Mouse (Mus musculus): ENCODE measurements around the gene Prkcq. TPM values are rescaled to one million over a fixed set of nuclear protein-coding genes. Genes with fewer than 3 reads are reported as not detected.

The Prkcq gene
- polyA plus RNA-seq (2015; fragmentation: Nextera tagmentation; extraction: Ambion mirVana) = 2.7 and 2.9 TPM in 2 replicates

DNA sequence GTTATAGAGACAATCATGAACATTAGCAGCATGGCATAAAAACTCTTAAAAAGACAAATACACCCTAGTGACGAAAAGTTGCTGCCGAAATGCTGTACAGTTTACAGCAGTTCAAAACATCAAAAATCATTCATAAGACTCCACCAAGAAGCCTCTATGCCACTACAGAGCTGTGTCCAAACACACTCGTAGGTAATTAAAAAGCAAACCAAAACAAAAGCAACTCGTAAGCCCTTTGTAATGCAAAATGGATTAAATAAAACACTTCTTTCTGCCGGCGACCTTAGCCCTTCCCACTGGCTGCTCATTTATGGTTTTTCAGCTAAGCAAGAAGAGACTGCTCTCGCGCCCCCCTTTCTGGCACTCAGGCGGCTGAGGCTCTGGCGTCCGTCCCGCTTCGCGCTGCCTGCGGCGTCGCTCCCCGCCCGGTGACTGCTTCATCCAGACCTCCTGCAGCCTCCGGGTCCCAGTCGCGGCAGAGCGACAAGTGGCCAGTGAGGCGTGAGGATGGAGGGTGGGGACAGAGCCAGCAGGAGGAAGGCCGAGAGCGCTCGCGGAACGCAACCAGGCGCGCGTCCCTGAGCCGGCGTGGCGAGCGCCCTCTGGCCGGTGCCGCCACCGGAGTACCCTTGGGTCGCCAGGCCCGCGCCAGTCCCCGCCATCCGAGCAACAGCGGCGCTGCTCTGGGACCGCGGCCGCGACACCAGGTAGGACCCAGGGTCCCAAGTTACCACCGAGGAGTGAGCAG is at the start of gene Prkcq:
TSS of gene Prkcq (plus strand) at position 355 of the 748 bp plus-strand sequence.
- ATAC-seq = peak; percentile 90
- peak within 1 kb of the TSS; percentile 55 for H3K9ac ChIP-seq (replicated peaks)
- peaks cover 18% of the 10 kb centered on the region for H3K4me1 ChIP-seq (replicated peaks)
- H3K9me3 ChIP-seq = no peaks in the 10 kb centered on the region
- H3K4me2 ChIP-seq (replicated peaks) = peak within 1 kb of the TSS; percentile 82
- no peaks in the 10 kb centered on the region for H3K36me3 ChIP-seq
- H3K27me3 ChIP-seq = peaks cover 35% of the 10 kb centered on the region
- 2% methylated on average over 51 of the region's 51 CpGs for WGBS
- peak within 1 kb of the TSS; percentile 48 for H3K4me3 ChIP-seq (replicated peaks)
- no peak within 1 kb of the TSS for H3K27ac ChIP-seq

DNA sequence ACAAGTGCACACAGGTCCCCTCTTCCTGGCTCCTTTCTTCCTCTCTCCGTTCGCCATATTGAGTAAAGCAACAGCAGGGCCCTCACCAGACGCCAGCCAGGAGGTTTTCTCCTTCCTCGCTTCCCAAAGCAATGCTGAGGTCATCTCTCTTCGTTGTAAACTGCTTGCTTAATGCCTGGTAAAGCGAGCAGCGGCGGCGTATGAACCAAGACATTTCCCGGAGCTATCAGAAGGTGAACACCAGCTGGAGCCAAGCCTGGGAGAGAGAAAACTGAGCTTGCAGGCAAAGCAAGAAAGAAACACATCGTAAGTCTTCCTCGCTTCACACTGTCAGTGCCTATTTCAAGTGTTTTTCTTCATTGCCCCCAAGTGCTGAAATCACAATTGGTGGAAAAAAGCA is 41.0 kb upstream of the Prkcq start:
- whole genome bisulfite sequencing = 91% methylated on average over 12 of the region's 12 CpGs
- Histone ChIP-seq H3K36me3 (no peaks in the 10 kb centered on the region), H3K9me3 (no peaks in the 10 kb centered on the region), H3K4me3 (replicated peaks) (no peak overlapping the region), H3K27me3 (no peaks in the 10 kb centered on the region), H3K4me2 (replicated peaks) (no peak overlapping the region), H3K4me1 (replicated peaks) (no peaks in the 10 kb centered on the region), H3K27ac (no peak overlapping the region), H3K9ac (replicated peaks) (no peak overlapping the region)
- ATAC-seq = no peak

DNA sequence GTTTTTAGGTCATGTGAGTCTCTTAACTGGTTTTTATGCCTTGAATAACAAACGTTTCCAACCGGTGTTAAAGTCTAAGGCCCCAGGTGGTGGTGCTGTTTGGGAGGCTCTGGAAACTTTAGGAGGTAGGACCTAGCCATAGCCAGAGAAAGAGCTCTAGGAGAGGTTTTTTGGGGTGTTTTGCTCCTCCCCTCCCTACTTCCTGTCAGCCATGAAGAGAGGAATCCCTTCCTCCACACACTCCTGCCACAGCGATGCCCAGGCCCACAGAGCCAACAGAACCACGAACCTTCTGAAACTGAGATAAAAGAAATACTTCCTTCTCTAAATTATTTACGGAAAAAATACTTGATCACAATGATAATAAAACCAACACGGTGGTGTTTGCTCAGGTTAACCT is 36.2 kb upstream of the Prkcq start:
- Histone ChIP-seq H3K36me3 (no peaks in the 10 kb centered on the region), H3K27ac (no peak overlapping the region), H3K4me3 (replicated peaks) (no peak overlapping the region), H3K4me2 (replicated peaks) (no peak overlapping the region), H3K9ac (replicated peaks) (no peak overlapping the region), H3K4me1 (replicated peaks) (no peaks in the 10 kb centered on the region), H3K9me3 (no peaks in the 10 kb centered on the region), H3K27me3 (no peaks in the 10 kb centered on the region)
- WGBS = 80% methylated on average over 6 of the region's 6 CpGs
- no peak for ATAC-seq

DNA sequence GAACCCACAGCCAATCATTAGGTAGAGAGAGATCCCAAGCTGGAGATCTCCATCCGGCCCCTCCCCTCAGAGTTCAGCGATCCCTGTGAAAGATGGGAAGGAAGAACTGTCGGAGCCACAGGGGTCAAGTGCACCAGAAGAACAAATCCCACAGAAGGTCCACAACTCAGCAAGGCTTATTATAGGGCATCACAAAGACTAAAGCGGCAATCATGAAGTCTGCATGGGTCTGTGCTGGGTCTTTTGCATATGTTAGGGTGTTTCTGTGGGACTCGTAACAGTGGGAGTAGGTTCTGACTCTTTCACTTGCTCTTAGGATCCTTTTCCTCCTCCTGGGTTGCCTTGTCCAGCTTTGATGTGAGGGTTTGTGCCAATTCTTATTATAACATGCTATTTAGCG is 33.8 kb upstream of the Prkcq start:
- 96% methylated on average over 6 of the region's 6 CpGs for WGBS
- Histone ChIP-seq H3K27ac (no peak overlapping the region), H3K36me3 (no peaks in the 10 kb centered on the region), H3K4me1 (replicated peaks) (no peaks in the 10 kb centered on the region), H3K27me3 (no peaks in the 10 kb centered on the region), H3K9me3 (no peaks in the 10 kb centered on the region), H3K4me3 (replicated peaks) (no peak overlapping the region), H3K9ac (replicated peaks) (no peak overlapping the region), H3K4me2 (replicated peaks) (no peak overlapping the region)
- no peak for ATAC-seq

DNA sequence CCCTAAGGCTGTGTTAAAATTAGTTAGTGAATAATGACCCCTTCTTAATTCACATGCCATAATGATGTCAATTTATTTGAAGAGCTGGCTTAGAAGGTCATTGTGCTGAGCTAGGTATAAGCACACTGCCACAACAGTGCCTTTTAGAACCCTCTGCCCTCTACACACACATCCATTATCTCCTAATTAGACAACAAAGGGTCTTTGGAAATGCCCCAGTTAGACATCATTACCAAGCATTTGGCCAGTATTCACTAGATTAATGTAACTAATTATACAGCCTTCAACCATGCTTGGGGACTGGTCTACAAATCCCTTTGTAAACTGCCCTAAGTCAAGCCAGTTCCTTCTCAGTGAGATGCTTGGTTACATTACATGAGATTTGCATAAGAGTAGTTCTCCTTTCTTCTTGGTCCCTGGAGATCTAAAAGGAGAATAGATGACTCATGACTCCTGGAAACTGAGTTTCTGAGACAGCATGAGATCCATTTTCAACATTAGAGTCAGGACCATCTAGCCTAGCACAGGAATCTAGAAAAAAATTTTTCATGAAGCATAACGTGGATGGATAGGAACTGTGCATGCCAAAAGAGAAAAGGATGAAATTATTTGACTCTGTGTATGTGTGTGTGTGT is 32.3 kb upstream of the Prkcq start:
- no peak overlapping the region for H3K4me2 ChIP-seq (replicated peaks)
- no peaks in the 10 kb centered on the region for H3K36me3 ChIP-seq
- ATAC-seq = no peak
- no peaks in the 10 kb centered on the region for H3K9me3 ChIP-seq
- H3K27me3 ChIP-seq = no peaks in the 10 kb centered on the region
- no peak overlapping the region for H3K27ac ChIP-seq
- no peak overlapping the region for H3K4me3 ChIP-seq (replicated peaks)
- H3K9ac ChIP-seq (replicated peaks) = no peak overlapping the region
- WGBS = 84% methylated on average over 1 of the region's 1 CpGs
- H3K4me1 ChIP-seq (replicated peaks) = no peaks in the 10 kb centered on the region

DNA sequence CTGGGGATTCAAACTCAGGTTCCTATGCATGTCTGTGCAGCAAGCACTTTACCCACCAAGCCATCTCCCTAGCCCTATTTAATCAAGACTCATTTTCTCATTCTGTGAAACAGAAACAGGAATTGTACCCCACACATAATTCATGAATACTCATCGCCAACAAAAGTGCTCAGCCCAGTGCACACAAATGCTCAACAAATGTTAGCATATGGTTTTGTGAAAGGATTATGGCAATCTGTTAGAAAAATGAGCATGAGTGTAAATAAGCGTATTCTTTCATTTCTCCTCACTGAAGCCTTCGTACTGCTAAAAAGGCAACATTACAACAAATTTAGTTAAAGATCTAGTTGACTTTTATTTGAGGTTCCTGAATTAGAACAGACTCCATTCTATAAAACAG is 31.5 kb upstream of the Prkcq start:
- no peak overlapping the region for H3K4me3 ChIP-seq (replicated peaks)
- H3K4me1 ChIP-seq (replicated peaks) = no peaks in the 10 kb centered on the region
- no peak overlapping the region for H3K27ac ChIP-seq
- H3K9me3 ChIP-seq = no peaks in the 10 kb centered on the region
- ATAC-seq = no peak
- no peaks in the 10 kb centered on the region for H3K27me3 ChIP-seq
- 86% methylated on average over 3 of the region's 3 CpGs for WGBS
- no peak overlapping the region for H3K9ac ChIP-seq (replicated peaks)
- no peak overlapping the region for H3K4me2 ChIP-seq (replicated peaks)
- no peaks in the 10 kb centered on the region for H3K36me3 ChIP-seq

DNA sequence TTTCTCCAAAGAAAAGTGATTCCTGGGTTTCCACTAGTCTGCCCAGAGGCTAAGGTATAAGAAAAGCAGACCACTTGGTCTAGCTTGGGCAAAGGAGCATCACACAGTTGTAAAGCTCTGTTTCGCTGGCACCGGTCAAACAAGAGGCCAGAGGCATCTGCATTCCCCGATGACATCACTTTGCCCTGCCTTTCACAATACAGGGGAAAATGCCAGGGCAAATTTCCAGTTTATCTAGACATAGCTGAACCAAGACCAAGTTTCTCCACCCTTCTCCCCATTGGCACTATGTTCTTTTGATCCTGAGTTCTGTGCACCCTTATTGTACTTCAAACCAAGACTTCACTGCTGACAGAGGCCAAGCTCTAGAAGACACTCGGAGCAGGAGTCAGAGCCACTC is 22.8 kb upstream of the Prkcq start:
- H3K9me3 ChIP-seq = no peaks in the 10 kb centered on the region
- 92% methylated on average over 4 of the region's 4 CpGs for WGBS
- no peaks in the 10 kb centered on the region for H3K4me1 ChIP-seq (replicated peaks)

DNA sequence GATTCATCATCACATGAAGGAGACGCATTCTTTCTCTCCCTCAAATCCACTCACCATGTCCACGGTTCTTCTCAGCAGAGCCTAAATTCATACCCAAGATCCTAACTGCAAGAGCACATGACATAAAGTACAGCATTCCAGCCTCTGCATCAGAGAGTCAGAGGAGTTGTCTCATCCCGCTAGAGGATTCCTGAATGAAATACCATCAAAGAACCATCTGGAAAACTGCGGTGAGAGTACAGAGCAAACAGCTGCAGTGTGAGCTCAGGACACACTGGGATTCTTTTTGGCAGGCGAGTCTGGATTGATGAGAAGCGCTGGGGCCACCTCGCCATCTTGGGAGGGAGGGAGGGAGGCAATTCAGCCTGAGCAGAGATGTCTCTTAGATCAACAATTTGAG is 20.9 kb upstream of the Prkcq start:
- 78% methylated on average over 7 of the region's 7 CpGs for WGBS
- Histone ChIP-seq H3K4me2 (replicated peaks) (no peak overlapping the region), H3K27ac (no peak overlapping the region), H3K36me3 (no peaks in the 10 kb centered on the region), H3K27me3 (no peaks in the 10 kb centered on the region), H3K9me3 (no peaks in the 10 kb centered on the region), H3K9ac (replicated peaks) (no peak overlapping the region), H3K4me1 (replicated peaks) (no peaks in the 10 kb centered on the region), H3K4me3 (replicated peaks) (no peak overlapping the region)
- ATAC-seq = no peak

More for the DNA sequence above, 22.8 kb upstream of the Prkcq start:
- ATAC-seq = no peak
- no peak overlapping the region for H3K4me2 ChIP-seq (replicated peaks)
- no peaks in the 10 kb centered on the region for H3K36me3 ChIP-seq
- no peak overlapping the region for H3K4me3 ChIP-seq (replicated peaks)
- no peak overlapping the region for H3K9ac ChIP-seq (replicated peaks)
- no peaks in the 10 kb centered on the region for H3K27me3 ChIP-seq
- H3K27ac ChIP-seq = no peak overlapping the region

DNA sequence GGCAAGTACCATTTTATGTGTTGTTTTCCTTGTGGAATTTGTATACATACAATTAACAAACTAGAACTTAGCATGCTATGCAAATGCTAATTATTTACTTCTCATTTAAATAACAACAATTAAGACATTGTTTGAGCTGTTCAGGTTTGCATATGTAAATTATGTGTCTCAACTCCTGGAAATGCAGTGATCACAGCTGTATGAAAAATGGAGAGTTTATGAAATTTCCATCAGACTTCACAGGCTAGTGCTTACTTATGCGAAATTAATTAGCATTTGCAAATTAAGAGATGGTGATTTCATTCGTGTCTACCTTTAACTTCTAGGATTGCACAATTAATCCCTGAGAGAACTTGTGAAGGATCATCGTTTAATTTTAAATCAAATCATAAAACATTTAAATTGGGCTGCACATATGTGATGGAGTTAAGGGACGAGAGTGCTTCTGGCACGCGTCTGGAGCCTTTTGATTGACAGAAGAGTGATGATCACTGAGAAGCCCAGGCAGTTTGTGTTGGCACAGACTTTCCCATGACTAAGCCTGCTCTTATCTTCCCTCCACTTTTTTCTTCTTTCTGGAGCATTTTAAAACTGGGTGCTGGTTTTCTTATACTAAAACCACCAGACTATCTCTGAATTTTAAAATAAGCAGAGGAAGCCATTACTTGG is 20.1 kb upstream of the Prkcq start:
- Histone ChIP-seq H3K9ac (replicated peaks) (no peak overlapping the region), H3K9me3 (no peaks in the 10 kb centered on the region), H3K4me3 (replicated peaks) (no peak overlapping the region), H3K4me2 (replicated peaks) (no peak overlapping the region), H3K27ac (no peak overlapping the region), H3K36me3 (no peaks in the 10 kb centered on the region), H3K27me3 (no peaks in the 10 kb centered on the region), H3K4me1 (replicated peaks) (no peaks in the 10 kb centered on the region)
- ATAC-seq = 0 out of 2 replicates have a peak, but pooled peaks have one; percentile 50
- WGBS = 76% methylated on average over 6 of the region's 6 CpGs

DNA sequence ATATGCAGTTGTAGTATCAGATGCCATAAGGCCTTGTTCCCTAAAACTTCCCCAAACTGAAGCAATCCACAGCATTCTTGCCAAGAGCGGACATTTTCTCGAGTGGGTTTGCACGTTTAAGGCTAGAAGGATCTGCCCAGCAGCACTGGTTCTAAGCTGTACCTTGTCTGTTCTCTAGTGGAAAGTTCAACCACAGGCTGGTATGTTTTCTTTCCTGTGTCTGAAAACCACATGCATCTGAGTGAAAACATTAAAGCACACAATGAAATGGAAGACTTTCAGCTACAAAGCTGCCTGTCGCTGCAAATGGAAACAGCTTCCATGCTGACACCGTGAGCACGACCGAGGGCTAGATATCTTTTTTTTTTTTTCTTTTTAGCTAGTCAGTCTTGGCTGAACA is 12.3 kb upstream of the Prkcq start:
- 90% methylated on average over 7 of the region's 7 CpGs for WGBS
- H3K4me2 ChIP-seq (replicated peaks) = no peak overlapping the region
- no peak overlapping the region for H3K9ac ChIP-seq (replicated peaks)
- no peak overlapping the region for H3K27ac ChIP-seq
- H3K27me3 ChIP-seq = no peaks in the 10 kb centered on the region
- no peaks in the 10 kb centered on the region for H3K36me3 ChIP-seq
- H3K9me3 ChIP-seq = no peaks in the 10 kb centered on the region
- no peaks in the 10 kb centered on the region for H3K4me1 ChIP-seq (replicated peaks)
- ATAC-seq = no peak
- no peak overlapping the region for H3K4me3 ChIP-seq (replicated peaks)

DNA sequence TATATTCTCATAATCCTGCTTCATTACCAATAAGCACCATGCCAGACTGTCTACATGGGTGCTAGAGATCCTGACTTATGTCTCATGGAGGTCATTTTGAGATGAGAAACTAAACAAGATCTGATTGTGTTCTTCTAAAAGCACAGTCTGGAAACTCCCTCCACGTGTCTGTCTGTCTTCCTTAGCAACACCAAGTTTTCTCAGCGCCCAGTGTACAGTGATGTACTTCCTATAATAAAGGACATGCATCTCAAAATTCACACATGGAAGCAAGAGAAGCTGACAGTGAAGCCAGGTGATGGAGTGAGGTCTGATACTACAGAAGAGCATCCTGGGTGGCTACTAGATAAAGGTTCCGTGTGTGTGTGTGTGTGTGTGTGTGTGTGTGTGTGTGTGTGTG is 11.2 kb upstream of the Prkcq start:
- 89% methylated on average over 3 of the region's 3 CpGs for WGBS
- ATAC-seq = no peak
- no peak overlapping the region for H3K9ac ChIP-seq (replicated peaks)
- no peaks in the 10 kb centered on the region for H3K36me3 ChIP-seq
- no peaks in the 10 kb centered on the region for H3K9me3 ChIP-seq
- no peak overlapping the region for H3K4me3 ChIP-seq (replicated peaks)
- H3K27ac ChIP-seq = no peak overlapping the region
- no peak overlapping the region for H3K4me2 ChIP-seq (replicated peaks)
- no peaks in the 10 kb centered on the region for H3K4me1 ChIP-seq (replicated peaks)
- no peaks in the 10 kb centered on the region for H3K27me3 ChIP-seq

DNA sequence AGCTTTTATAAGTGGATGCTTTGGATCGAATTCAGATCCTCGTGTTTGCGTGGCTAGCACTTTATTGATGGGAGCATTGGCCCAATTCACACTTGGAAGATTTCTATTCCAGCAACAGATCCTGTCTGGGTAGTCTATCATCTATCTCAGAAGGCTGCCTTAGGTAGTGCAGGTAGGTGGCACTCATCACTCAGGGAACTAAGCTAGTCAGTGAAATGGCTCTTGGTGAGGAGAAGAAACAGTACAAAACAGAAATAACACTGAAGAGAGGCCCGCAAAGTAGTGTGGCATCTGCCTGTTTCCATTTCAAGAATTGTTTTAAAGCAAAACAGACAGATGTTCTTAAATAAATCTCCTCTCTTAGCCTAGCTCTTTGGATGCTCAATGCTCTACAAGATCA is 10.6 kb upstream of the Prkcq start:
- no peak for ATAC-seq
- H3K9me3 ChIP-seq = no peaks in the 10 kb centered on the region
- no peak overlapping the region for H3K4me3 ChIP-seq (replicated peaks)
- WGBS = 93% methylated on average over 4 of the region's 4 CpGs
- H3K27me3 ChIP-seq = no peaks in the 10 kb centered on the region
- H3K27ac ChIP-seq = no peak overlapping the region
- H3K4me2 ChIP-seq (replicated peaks) = no peak overlapping the region
- no peaks in the 10 kb centered on the region for H3K36me3 ChIP-seq
- no peak overlapping the region for H3K9ac ChIP-seq (replicated peaks)
- H3K4me1 ChIP-seq (replicated peaks) = no peaks in the 10 kb centered on the region

All from midbrain, embryonic 13.5 days (tissue).